Mouse (Mus musculus) thymus, adult 2 months (tissue): ENCODE results near the gene Pkn1.

Experiments
- CTCF ChIP-seq: fragments of 200-500 bp; IDR thresholded peaks from 2 replicates; pipeline ENCODE4 v1.5.1; 2012; ENCODE audit warnings: mild to moderate bottlenecking, control low read depth, low read length, moderate library complexity, borderline replicate concordance; ENCODE audit not compliant: control insufficient read depth, poor library complexity, insufficient read depth; ENCODE audit errors: extremely low read depth
- POLR2A ChIP-seq: fragments of 200-500 bp; IDR thresholded peaks from 2 replicates; pipeline ENCODE4 v1.6.1; 2012; ENCODE audit warnings: mild to moderate bottlenecking, low read length, control low read depth, moderate library complexity; ENCODE audit not compliant: control insufficient read depth, poor library complexity, insufficient read depth; ENCODE audit errors: extremely low read depth

DNA sequence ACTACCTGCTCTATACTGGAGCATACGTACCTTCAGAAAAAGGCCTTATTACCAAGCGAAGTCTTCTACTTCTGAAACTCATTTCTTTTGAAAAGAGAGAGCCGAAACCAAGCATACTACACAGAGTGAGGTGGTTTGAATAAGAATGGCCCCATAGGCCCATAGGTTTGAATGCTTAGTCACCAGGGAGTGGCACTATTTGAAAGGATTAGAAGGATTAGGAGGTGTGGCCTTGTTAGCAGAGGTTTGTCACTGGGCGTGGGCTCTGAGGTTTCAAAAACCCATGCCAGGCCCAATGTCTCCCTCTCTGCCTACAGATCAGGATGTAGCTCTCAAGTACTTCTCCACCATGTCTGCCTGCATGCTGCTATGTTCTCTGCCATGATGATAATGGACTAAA is 50.9 kb downstream of the Pkn1 start:
- TF ChIP-seq CTCF (no peak), POLR2A (no peak)
